Mouse (Mus musculus): ENCODE measurements around the gene Dffa.

Dffa gene

DNA sequence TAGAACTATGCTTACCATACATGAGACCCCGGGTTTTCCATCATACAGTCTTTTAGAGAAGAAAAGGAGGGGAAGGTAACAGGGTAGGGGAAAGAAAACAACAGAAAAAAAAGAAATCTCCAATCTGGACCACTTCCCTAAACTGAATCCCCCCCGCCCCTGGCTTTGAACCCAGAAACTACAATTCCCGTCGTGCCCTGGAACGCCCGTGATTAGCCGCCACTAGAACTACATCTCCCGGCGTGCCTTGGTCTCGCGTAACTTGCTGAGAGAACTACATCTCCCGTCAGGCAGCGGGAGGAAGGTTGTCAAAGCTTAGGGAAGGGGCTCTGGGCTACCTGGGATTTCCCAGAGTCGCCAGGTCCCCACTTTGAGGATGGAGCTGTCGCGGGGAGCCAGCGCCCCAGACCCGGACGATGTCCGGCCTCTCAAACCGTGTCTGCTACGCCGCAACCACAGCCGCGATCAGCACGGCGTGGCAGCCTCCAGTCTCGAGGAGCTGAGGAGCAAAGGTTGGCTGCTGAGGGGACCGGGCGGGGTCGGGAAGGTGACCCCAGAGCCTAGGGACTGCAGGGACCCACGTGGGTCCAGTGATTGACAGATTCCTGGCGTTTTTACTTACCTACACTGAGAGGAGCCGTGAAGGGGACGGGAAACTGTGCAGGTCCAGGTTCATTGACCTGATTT, at the start of gene Dffa:
Gene Dffa (plus strand): TSS at position 272 of the 687 bp plus-strand sequence.
- peak; percentile 85 for DNase-seq (ENCODE audit: extremely low spot score, low spot score)

DNA sequence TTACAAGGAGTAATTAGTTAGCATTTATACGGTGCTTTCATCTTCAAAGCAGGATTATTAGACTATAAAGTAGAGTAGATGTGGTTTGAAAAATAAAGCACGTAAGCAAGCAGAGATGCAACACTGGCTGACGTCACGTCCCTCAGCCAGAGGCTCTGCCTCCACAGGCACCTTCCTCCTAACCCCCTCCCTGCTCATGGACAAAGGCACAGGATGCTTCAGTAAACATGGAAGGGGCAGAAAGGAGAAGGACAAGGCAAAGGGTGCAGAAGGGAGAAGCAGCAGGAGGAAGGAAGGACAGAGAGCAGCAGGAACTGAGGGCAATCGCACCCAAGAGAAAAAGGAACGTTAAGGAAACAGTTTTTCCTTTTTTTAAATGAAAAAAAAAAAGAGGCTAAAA, 48.1 kb upstream of the Dffa start:
- DNase-seq (ENCODE audit: extremely low spot score, low spot score): no peak

DNA sequence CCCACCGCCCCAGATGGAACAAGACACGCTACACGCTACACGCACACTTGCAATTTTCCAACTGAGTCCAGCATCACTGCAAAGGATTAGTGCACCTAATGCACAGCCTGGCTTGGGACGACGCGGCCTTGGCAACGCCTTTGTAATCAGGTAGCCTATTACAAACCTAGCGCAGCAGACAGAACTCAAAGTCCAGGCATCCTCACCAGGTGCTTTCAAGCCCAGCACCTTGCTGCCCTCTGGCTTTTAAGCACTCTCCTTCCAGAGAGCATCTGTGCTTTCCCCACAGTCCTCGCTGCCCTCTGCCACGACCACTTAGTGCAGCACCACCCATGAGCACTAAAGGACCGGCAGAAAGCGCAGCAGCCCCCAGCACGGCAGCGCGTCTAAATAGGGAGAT, 47.0 kb upstream of the Dffa start:
- no peak for DNase-seq (ENCODE audit: extremely low spot score, low spot score)

DNA sequence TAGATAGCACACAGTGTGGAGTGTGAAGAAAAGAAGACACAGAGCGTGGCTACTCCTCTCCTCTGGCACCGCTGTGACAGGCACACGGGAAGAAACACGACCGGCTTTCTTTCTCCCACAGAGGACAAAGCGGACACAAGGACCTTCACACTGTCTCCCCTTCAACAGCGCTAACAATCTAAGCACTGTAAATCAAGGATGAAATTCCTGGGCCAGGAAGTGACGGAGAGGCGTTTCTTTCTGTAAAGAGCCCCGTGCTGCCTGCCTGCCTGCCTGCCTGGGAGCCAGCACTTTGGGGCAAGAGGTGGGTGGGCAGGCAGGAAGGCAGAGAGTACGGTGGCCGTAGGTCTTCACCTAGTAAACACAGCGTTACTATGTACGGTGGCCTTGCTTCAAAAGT, 46.5 kb upstream of the Dffa start:
- no peak for DNase-seq (ENCODE audit: extremely low spot score, low spot score)

DNA sequence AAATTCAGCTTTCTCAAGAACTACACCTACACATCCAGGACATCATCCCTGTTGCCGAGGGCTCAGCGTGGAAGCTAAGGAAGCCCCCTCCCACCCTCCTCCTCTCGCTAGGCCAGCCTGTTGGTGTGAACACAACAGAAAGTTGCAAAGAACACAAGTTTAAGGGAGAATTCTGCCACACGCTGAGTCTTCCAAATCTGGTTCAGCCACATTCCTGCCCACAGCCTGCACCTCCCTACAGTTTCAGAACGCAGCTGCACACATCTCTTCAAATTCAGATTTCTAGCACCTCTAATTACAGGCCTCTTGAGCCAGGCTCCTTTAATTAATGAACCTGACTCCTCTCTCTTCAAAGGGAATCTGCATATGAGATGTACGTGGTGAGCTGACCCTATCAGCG, 45.6 kb upstream of the Dffa start:
- DNase-seq (ENCODE audit: extremely low spot score, low spot score): no peak

DNA sequence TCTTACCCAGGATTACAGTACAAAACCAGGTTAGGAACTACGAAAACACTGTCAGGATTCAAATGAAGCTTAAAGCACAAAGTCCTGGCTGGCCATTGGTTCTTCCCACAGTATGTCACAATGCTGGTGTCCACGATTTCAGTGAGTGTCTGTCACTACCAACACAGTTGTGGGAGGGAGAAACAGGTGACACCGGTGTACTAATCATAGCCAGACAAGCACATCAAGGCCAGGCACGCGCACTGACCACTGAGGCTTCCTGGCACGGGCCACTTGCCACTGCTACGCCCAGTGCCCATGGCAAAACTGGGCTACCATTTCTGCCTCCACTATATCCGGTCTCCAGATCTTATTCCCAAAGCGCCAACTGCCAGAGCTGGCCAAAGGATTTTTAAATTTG, 44.2 kb upstream of the Dffa start:
- no peak for DNase-seq (ENCODE audit: extremely low spot score, low spot score)

DNA sequence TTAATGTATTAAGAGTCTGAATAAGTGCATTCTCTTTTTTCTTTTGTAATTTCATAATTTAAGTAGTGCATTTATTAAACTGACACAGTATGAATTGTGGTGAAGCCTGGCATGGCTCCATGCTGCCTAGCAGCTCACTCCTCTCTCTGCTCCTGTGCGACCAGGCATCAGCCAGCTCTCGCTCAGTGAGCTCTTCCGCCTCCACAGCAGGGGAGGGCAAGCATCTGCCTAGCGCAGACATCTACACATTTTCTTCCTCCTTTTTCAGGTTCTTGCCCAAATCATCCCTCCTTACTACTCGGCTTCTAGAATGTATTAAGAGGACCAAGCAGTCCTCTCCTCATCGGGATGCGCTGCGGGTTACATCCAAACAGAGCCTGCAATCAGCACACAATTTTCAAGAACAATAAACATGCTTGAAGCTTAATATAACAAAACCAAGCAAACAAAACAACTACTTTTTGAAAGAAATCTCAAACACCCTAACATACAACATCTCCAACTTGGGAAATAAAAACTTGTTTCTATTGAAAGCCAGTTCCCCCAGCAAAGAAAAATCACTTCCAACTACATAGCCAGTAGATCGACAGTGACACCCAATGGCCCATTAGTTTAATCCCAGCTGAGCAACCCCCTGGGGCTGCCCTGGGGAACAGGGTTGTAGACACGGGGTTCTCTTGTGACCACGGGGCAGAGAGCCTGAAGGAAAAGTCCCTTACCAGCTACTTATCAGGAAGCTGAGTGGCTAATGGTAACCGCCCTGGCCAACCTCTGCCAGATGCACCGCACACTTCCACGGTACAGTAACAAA, 43.1 kb upstream of the Dffa start:
- DNase-seq (ENCODE audit: extremely low spot score, low spot score): no peak

DNA sequence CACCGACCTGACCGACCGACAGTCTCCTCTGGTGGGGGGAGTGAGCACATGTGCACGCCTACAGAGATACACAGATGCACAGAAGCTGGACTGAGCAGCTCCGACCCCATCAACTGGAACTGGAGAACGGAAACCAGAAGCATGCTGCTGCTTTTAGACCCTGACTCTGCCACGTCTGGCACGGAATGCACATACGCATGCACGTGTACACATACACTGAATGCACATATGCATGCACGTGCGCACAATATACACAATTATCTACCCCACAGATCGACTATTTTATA, 42.6 kb upstream of the Dffa start:
- no peak for DNase-seq (ENCODE audit: extremely low spot score, low spot score)

DNA sequence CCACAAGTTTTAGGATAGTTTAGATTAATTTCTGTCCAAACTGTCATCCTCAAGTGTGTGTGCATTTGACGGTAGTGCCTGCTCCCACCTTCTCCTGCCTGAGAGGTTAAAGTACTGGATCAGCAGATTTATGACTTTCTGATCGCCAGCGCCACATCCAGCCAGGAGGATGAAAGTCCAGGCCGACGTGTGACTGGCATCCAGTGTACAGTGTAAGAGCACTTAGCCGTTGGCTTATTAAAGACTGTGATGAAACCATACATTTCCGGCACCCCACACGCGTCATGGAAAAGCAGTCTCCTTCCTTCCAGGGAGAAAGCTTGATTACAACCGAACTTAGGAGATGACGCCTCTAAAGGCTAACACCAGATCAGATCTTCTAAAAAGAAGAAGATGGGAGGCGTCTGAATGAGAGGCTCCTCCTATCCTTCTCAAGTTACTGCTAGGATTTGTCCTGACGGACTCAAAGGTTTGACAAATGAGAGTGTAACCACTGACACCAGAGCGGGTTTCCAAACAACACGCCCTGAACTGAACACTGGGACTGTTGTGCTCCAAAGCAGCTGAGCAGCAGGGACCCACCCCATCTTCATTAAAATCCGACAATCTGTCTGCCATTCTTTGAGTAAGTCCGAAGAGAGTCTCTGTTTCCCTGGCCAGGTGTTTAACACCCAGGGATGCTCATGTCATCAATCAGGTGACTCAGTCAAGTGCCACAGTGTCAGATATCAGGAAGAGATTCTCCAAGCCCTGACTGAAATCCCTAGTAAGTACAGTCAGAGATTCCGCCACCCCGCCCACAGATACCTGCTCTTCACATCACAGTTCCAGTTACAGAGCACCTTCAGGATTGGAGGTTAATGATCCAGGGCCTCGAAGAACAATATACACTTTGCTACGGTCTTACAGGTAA, 41.3 kb upstream of the Dffa start:
- DNase-seq (ENCODE audit: extremely low spot score, low spot score): peak; percentile 21

DNA sequence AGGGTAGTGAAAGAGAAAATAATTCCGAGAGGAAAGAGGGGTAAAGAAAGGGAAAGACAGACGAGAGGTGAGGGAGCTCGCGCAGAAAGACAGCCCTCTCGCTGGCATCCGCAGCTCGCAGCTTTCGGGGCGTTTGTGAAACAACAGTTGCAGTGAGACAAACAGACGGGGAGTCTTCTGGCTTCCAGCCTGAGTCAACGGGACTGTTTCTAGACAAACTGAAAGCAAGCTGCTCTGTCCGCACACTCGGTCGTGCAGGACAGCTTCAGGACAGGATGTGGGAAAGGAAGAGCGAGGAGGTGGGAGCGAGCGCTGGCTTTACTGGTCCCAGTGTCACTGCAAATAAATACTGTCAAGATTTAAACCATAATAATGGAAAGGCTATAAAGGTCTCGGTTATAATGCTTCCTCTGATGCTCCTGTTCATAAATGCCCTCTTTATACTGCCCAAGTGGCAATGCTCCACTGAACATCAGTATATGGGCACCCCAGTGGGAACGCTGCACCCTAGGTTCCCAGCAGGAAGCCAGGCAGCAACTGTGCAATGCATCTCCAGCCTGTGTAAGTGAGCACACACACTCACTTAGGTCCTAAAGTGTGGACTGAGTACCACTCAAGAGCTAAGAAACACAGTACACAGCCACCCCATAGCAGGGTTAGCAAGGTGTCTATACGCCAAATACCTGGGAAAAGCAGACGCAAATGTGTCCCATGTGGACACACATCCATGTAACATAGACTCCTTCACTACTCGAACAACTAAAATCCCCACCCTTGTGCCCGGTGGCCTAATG, 39.7 kb upstream of the Dffa start:
- no peak for DNase-seq (ENCODE audit: extremely low spot score, low spot score)

DNA sequence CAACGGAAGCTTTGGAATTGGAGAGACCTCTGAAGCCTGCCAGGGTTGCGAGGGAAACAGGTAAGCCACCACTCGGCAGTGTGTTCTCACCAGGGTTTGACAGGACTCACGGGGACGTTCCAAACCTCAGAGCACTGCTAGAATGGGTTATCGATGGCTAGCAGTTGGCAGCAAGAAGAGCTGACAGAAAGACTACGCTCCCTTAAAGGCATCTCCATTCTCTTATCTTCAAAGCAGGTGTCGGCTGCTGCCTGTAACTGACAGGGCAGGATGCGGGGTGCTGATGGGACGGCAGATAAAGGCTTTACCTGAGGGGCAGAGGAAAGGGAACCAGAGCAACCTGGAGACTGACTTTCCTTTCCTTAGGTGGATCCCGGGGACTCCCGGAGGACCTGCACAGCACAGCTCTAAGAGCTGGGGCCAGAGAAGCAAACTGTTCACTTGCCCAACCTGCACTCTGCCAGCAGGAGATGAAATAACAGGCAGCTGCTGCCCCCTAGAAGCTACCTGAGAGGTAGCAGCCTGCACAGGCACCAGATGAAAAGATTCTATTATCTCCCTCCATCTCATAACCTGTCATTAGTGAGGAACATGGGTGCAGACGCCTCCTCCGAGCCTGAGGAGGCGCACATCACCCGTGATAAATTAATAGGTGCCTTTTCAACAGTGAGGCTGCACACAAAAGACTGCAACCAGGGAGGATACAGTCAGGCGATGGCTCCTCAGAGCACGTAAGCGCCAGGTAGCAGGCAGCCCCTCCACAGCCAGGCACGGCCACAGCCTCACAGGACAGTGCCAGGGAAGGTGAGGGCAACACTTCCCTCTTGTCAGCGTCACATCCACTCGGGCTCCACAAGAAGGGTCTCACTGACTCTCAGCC, 37.0 kb upstream of the Dffa start:
- DNase-seq (ENCODE audit: extremely low spot score, low spot score): no peak

DNA sequence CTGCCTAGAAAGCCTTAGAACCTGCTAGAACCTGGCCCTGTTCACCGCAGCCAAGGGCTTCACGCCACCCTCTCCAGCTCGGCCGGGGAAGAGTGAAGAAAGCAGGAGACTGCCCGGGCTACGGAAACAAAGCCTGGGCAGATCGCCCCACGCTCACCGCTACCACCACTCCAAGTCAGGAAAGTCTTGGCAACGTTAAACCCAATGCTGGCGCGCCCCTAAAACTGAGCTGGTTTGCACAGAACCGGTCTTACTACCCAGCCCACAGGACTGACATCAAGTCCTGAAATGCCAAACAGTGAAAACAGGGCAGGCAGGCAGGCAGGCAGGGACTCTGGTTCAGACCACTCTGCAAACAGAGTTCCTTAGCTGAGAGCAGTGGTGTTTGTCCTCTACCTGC, 28.9 kb upstream of the Dffa start:
- no peak for DNase-seq (ENCODE audit: extremely low spot score, low spot score)

DNA sequence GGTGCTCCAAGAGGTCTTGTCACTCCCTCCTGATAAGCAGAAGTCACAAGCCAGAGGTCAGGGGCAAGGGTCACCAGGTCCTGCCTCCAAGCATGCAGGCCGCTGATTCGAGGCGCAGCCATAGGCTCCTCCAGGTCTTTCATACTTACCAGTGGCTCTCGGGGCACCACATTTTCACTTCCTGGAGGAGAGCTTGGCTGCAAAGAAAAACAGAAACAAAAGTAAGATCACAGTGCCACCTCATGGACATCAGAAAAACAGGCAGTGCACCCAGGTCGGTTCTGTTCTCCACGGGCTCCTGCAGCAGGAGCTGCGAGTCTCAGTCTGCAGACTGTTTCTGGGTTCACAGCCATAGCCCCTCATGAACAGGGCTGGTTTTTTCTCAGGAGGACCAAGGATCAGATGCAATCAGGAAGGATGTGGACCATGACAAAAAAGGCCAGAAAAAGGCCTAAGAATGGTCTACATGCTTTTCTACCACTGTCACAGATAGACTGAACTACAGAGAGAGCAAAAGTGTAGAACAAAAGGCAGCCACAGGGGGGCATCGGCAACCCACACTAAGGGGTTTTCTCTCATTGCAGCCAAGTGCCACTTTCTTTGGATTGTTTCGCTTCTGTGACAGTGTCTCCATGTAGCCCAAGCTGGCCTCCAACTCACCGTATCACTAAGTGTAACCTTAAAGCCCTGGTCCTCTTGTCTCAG, 27.9 kb upstream of the Dffa start:
- DNase-seq (ENCODE audit: extremely low spot score, low spot score): peak; percentile 71

DNA sequence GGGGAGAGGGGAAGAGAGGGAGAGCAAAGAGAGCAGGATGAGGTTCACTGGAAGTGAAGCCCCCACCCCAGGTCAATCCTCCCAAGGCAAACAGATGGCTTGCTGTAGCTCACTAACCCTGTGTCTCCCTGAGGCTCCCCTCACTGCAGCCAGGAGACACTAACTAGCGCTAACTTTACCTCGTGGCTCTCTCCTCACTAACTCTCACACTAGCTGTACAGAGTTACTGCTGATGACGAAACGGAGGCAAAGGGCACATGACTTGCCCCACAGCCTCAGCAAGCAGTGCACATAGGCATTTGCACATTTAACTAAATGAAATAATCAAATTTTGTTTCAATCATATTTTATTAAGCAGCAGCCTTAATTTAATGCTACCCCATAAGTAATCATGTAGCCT, 25.7 kb upstream of the Dffa start:
- no peak for DNase-seq (ENCODE audit: extremely low spot score, low spot score)

DNA sequence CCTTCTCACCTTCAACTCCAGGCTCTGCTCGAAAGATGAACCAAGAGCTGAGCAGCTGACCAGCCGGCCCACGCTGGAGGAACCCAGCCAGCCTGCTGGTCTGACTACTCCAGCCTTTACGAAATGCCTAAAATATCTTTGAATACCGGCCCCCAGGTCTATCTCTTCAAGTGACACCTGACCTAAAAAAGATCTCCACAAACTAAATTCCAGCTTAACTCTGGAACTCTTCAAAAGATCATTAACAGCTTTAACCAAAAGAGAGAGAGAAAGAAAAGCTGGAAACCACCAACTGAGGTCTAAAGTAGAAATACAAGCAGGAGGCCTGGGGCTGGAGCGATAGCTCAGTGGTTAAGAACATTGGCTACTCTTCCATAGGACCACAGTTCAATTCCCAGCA, 24.3 kb upstream of the Dffa start:
- no peak for DNase-seq (ENCODE audit: extremely low spot score, low spot score)

DNA sequence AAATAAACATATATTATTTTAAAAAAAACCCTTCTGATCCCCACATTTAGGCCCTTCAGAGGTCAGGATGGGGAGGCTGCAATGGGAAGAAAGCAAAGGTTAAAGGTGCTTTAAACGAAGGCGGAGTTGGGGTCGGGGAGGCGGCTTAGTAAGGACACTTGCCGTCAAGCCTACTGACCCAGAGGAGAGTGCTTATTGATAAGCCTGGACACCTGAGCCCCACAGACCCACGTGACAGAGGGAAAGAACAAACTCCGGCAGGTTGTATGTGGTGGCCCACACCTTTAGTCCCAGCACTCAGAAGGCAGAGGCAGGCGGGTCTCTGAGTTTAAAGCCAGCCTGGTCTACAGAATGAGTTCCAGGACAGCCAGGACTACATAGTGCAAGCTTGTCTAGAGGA, 23.8 kb upstream of the Dffa start:
- DNase-seq (ENCODE audit: extremely low spot score, low spot score): no peak

DNA sequence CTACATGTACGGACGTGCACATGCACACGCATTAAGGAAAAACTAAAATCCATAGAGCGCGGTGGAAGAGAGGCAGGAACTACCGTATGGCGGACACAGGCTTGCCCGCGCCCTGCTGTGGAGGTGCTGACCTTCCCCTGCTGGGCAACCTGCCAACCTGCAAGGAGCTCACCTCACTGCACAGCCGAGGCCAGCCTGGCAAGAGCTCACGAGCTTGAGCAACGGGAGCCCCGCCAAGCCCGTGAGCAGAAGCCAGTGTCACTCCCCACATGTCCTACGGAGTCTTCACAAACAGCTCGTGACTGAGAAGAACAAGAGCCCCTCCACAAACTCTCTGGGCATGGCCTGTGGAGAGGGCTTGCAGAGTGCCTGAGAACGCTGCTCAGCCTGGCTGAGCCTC, 22.4 kb upstream of the Dffa start:
- DNase-seq (ENCODE audit: extremely low spot score, low spot score): no peak

DNA sequence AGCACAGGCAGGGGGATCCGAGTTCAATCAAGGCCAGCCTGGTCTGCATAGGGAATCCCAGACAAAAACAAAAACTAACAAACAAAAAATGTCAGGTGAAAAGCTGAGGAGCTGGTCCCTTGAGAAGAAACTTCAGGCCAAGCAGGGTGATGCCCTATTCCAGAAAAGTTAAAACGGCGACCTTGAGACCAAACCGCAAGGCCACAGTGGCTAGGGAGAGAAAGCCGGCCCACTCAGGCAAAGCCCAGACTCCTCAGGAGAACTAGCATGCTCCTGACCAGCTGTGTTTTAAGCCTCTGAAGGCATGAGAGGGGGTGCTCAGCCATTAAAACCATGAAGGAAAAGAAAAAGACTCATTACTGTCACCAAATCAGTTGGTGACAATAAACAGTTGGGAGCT, 18.6 kb upstream of the Dffa start:
- no peak for DNase-seq (ENCODE audit: extremely low spot score, low spot score)

DNA sequence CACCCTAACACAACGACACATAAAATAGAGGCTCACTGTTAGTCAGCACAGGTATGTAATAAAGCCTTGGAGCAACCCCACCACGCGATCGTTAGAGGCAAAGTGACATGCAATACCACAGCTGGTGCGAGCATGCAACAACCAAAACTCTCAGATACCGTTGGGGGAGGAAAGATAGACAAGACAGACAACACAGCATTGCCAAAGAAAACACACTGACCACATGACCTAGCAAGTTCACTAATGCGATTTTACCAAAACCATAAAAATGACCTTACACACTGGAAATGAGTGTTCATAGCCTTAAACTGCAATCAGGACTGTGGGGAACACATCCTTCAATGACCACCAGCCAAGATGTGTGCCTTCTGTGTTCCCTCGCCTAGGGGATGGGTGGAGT, 12.6 kb upstream of the Dffa start:
- no peak for DNase-seq (ENCODE audit: extremely low spot score, low spot score)

DNA sequence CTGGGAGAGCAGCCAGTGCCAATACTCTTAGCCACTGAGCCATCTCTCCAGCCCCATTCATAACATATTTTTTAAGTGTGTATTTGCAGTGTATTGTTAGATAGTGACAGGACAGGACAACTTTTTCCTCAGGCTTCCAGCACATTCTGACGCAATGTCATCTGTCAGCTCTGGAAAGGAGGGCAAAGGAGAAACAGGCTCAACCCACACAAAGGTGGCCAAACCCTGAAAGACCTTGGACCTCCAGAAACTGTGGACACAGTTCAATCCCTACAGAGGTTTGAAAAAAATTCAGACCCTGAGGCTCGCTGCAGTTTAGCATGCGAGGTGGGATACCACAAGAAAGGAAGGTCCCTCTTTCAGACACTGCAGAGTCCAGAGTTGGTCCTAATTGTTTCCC, 6.0 kb upstream of the Dffa start:
- no peak for DNase-seq (ENCODE audit: extremely low spot score, low spot score)

Measured in neural tube, embryonic 10.5 days (tissue).